Mouse (Mus musculus) kidney, postnatal 10 days (tissue): ENCODE results near the gene Slc5a5.

Experiments used
- DNase-seq: peaks from one replicate; pipeline ENCODE4 v3.0.0; 2021; ENCODE audit warnings: mixed read lengths

Gene Slc5a5

DNA sequence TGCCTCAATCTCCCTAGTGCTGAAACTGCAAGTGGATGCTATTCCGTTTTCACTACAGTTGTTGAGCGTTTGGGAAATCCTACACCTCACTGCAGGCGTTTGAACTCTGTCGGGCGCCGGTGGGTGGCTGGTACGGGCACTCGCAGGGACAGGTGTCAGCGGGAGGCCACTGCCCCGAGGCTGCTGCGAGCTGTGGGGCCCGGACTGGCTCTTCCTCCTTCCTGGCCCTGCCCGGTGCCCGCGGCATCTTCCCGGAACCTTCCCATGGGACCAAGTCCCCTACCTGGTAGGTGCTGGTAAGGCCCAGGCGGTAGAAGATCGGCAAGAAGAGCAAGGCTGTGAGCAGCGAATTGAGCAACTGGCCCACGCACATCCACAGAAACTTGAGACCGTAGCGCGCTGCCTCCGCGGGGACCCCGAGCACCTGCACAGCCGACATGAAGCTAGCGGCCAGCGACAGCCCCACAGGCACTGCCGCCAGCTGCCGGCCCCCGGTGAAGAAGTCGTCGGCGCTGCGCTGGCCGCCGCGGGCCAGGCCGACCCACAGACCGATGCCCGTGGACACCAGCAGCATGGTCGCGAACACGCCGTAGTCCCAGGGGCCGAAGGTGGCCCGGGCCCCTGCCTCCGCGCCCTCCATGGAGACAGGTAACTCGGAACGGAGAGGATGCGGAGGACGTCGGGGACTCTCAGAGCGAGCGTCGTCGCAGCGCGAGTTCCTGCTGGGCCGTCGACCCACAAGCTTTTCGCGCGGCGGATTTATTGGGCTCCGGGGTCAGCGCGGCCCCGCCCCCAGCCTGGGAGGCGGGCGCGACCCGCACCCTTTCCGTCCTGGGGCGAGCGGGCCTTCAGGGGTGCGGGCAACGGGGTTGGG is at the start of gene Slc5a5:
Slc5a5 (minus strand) TSS at position 736 of the 874 bp plus-strand sequence.
- no peak for DNase-seq

DNA sequence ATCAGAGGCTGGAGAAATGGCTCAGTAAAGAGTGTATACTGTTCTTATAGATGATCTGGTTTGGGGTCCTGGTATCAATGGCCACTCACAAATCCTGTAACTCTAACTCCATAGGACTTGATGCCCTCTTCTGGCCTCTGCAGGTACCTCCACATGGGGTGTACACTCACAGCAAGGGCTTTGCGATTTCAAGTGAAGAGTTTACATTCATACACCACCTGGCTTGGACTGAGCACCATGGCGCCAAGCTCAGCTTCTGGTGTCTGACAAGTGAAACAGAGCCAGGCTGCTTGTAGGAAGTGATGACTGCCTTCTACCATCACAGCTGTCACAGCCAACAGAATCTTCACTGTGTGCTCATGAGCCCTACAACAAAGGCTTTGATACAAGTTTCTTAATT is 48.9 kb upstream of the Slc5a5 start:
- no peak for DNase-seq

DNA sequence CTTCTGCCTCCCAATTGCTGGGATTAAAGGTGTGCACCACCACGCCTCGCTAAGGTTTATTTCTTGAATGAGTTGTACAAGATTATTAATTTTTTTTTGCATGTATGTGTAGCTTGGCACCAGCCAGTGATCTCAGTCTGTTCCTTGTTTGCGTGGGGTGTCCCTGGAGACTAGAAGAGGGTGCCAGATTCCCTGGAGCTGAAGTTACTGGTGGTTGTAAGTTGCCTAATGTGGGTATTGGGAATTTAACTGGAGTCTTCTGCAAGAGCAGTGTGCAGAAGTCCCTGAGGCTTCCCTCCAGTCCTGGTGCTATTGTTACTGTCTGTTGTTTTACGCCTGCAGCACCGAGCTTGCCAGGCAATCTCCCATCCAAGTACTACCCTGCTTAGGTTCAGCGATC is 44.6 kb upstream of the Slc5a5 start:
- DNase-seq = no peak

DNA sequence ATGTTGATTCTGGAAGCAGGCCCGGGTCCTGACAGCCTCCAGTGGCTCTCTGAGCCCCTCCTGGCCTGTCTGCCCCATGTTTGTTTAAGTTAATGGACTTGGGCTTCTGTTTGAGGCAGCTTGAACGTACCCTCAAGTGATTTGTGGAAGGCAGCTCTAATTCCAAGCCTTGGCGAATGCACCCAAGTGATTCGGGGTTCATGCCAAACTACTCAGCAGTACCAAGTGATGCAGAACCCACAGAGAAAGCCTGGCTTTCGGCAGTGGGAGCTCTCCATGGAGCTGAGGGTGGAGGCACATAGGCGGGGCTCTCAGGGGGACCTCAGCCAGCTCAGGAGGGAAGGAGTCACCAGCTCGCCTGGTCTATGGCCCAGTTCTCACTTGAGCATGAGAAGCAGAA is 42.2 kb upstream of the Slc5a5 start:
- DNase-seq = no peak

DNA sequence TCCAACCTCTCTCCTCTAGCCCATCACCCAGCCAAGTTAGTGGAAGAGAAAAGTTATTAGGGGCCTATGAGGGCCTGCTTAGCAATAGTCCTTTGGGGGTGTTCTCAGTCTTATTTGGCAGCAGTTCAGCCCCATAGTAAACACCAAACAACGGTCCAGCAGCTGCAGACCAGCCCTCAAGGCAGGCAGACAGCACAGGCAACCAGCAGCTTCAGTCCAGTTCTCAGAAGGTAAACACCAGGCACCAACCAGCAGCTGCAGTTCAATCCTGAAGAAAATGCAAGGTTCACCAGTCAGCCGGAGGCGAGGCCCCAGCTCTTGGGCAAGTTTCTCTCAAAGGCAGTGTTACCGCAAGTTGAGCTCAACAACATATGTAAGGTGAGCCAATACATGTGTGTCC is 40.5 kb upstream of the Slc5a5 start:
- no peak for DNase-seq

DNA sequence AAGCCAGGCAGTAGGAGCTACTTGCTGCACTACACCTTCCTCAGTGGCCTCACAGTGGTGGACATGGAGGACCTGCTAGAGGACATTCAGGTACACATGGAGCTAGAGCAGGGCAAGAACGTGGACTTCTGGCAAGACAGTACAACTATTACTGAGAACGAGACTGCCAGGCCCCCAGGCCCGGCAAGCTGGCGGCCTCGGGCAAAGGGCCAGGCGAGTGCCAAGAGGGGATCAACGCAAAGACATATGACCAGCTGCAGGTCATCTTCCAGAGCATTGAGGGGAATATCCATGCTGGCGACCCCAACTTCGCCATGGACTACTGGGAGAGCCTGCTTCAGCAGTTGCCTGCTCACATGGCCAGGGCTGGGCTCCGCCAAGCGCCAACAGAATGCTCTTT is 39.2 kb upstream of the Slc5a5 start:
- no peak for DNase-seq

DNA sequence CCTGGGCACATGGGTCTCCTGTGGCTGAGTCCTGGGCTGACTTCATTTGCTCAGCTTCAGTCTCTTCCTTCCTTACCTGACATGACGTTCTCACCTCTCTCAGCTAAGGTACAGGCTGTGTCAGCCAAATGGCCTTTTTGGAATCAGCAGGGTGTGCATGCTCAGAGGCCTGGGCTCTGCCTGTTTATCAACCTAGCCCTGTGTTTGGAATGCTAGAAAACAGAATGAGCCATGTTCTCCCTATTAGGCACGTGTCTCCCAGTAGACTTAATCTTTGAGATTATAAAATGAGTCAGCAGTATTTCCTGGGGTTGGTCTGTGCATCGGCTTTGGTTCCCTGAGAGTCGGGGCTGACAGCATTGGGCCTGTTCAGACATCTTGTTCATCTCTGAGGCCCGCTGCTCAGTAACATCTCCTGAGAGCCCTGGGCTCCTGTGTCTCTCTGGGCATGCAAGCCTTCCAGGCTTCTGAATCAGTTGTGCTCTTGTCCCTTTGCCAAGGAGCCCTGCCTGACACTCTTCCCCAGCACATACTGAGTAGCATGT is 36.3 kb upstream of the Slc5a5 start:
- no peak for DNase-seq

DNA sequence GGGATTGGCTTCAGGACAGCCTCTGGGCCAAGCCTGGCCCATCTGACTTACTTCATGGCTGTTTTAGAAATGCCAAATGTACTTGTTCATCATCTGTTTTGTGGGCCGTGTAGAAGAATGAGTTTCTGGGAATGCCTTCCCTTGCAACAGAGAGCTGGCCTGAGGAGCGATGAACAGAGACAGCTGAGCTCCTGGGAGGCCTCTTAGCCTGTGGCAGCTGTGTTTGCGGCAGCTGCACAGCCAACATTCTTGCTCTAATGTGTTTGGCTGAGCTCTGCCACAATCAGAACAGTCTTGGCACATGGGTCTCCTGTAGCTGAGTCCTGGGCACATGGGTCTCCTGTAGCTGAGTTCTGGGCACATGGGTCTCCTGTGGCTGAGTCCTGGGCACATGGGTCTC is 35.5 kb upstream of the Slc5a5 start:
- DNase-seq = no peak

DNA sequence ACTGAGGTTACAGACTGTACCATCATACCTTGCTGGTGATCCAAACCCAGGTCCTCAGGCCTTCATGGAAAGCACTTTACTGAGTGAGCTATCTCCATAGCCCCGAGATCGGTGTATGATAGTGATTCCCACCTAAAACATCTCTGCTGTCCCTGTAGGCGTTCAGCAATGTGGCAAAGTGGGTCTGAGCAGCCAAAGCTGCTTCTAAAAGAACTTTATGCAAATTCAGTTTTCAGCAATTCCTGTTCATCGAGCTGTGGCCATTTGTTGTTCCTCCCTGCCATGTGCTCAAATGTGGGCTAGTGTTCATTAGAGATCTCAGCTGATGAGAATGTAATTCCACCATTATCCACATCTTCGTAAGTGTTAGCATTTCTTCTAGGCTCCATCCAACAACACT is 33.8 kb upstream of the Slc5a5 start:
- DNase-seq = no peak

DNA sequence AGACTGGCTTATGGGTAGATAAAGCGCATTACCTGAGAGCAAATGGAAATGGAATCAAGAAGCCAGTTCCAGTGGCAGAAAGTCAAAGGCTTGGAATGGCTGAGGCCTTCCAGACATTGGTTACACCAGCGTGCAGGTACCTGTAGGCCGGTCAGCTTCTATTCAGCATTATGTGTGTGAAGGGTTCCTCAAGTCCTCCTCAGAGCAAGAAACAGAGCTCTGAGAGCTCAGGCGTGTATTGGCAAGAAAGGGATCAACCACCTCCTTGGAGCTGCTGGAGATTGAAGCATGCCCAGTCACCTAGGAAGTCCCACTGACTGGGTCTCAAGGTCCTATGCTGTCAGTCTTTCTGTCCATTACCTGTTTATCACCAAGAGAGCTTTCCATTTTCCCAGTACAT is 33.2 kb upstream of the Slc5a5 start:
- no peak for DNase-seq

DNA sequence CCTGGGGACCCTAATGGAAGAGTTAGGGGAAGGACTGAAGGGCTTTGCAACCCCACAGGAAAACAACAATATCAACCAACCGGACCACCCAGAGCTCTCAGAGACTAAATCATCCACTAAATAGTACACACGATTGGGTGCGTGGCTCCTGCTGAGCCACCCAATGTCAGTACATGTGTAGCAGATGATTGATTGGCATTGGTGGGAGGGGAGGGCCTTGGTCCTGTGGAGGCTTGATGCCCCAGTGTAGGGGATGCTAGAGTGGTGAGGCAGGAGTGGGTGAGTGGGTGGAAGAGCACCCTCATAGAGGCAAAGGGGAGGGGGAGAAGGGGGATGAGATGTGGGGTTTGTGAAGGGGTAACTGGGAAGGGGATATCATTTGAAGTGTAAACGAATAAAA is 31.6 kb upstream of the Slc5a5 start:
- DNase-seq = no peak

DNA sequence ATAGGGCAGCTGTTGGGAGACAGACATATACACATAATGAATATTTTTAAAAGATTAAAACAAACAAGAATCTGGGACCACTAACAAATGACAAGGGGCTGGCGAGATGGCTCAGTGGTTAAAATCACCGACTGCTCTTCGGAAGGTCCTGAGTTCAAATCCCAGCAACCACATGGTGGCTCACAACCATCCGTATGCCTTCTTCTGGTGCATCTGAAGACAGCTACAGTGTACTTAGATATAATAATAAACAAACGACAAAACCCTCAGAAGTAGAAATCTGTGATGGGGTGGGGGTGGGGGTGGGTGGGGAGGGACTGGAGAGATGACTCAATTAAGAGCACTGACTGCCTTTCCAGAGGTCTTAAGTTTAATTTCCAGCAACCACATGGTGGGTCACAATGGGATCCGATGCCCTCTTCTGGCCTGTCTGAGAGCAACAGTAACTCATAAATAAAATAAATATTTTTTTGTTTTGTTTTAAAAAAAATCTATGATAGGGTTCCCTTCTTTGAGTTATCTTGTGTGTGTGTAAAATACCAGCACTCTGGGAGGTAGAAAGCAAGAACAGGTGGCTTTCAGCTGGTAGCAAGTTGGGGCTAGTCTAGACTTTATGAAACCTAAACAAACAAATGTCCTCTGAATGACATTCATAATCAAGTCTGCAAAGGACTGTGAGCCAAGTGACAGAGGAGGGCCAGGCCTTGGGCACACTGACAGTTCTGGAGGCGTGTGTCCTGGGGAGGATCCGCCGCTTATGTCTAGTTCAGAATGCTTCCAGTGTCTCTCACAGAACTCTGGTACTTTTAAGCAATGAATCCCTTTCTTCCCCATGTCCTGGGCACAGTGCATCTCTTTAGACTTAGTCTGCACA is 27.7 kb upstream of the Slc5a5 start:
- no peak for DNase-seq

DNA sequence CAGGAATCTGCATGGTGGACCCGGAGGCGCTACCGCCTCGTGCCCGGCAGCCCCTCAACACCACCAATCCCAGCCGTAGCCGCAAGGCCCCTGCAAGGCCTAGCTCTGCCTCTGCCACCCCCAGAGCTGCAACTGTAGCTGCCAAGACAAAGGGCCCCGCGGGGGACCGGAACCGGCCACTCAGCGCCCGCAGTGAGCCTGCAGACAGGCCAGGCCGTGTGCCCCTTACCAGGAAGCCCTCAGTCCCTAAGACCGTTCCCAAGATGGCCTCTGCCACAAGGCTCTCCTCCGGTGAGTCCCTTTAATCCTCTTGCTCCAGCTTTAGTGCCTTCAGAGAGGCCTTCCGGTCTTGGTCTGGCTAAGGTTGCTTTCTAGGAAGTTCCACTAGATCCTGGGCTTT is 22.1 kb upstream of the Slc5a5 start:
- no peak for DNase-seq

DNA sequence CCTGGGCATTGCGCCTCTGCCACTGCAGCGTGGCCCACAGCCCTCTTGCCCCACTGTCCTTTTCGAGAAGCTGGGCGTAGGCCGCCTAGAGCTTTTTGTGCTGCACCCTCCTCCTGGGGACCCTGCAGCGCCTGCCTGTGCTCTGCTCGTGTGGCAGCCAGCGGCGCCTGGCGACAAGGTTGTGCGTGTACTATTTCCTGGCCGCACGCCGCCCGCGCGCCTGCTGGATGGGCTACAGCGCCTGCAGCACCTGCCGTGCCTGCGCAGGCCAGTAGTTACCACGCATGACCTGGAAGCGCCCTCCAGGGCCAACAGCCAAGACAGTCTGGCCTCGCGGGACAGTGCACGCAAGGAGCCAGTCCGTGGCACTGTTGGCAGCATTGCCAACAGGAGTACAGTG is 21.0 kb upstream of the Slc5a5 start:
- DNase-seq = no peak

DNA sequence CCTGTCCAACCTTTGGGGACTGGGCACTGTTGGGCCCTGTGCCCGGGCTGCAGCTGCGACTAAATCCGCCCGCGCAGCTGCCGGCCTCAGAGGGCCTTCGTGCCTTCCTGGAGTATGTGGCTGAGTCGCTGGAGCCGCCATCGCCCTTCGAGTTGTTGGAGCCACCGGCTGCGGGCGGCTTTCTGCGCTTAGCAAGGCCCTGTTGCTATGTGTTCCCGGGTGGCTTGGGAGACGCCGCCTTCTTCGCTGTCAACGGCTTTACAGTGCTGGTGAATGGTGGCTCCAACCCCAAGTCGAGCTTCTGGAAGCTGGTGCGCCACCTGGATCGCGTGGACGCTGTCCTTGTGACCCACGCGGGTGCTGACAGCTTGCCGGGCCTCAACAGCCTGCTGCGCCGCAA is 20.4 kb upstream of the Slc5a5 start:
- DNase-seq = no peak

DNA sequence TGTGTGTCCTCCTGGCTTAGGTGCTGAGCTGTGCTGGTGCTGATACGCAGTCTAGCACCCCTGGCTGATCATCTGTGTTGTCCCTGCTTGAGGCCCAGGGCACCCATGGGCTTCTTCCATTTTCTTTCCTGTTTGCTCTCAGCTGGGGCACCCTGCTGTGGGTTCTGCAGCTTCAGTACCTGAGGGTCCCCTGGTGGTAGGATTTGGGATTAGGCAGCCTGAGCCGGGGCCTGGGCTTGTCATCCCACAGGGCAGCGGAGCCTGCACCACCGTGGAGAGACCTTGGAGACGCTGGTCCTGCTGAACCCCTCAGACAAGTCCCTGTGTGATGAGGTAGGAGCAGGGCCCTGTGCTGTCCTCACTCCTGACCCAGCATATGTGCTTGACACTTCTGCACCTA is 19.0 kb upstream of the Slc5a5 start:
- no peak for DNase-seq

DNA sequence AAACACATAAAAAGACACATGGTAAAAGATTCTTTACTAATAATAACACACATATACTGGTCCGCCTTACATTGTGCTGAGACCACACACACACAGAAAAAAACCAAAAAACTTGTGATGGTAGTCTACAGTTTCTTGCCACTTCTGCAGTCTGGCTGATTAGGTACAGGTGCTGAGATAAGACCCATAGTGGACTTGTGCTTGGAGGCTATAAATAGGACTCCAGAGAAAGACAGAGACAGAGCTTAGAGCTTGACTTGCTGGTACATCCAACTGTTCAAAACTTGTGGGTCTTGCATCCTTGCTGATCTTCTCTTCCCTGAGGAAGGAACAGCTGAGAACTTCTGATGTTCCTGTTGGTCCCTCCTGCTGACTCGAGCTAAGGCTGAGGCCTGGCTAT is 15.0 kb upstream of the Slc5a5 start:
- no peak for DNase-seq

DNA sequence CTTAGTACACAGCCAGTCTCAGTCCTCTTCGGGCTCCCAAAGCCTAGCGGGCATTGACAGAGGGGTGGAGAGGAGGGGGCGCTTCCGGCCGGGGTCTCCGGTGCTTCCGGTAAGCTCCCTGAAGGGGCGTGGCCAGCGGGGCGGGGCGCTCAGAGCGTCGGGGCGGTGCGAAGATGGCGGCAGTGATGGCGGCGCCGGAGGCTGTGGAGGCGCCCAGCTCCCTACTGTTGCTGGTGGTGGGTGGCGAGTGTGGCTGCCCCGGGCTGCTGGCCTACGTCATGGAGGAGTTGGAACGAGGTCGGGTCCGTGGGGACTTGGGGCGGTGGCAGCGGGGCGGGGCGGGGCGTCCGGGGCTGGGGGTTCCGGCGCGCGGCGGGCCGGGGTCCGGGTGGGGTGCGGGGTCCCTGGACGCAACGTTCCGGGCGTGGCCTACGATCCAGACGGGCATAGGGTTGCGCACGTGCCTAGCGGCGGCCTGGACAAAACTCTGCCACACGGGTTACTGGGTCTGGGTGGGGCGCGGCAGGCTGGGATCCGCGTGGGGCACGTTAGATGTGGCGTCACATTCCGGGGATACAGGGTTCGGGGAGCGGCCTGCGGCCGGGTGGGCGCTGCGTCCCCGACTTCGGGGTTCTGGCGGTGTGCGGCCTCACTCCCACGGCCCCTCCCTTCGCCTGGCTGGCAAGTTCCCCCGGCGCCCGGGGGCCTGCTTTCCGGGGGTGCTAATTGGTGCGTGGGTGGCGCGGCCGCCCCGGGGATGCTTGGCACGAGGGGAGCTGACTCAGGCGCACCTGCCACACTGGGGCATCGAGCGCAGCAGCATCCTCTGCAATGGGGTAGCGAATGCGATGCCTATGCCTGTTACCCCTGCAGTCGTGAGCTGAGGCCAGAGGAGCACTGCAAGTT is 13.5 kb upstream of the Slc5a5 start, which contains the start of gene Map1s:
Map1s (plus strand) TSS at position 102 of the 906 bp plus-strand sequence.
- peak; percentile 92 for DNase-seq

DNA sequence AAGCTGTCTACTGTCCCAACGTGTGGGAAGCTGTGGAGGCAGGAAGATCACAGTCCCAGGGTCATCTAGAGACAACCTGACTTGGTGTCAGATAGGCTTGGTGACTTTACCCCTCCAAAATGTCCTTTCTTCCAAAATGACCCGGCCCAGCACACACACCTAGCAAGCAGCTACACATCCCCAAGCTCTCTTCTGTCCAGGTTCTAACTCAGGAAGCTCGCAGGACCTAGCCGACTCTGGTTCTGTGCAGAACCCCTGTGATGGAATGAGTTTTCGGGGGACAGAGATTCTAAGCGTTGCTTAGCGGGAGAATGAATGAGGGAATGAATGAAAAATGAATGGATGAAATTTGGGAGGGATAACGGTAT is 12.9 kb upstream of the Slc5a5 start:
- no peak for DNase-seq

DNA sequence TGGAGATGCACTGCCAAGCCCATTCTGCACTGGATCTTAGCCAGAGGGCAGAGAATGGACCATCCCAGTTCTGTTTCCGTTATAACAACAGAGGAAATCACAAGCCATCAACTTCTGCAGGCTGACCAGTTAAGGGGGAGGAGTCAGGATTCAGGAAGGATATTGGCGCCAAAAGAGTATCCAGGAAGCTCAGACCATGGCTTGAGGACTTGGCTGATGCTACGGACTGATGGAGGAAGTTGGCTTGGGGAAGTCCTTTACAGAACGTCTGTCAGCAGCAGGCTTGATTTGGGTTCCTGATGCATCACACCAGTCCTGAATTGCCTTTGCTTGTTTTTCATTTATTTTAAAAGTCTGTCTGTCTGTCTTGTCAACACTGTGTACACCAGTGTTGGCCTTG is 12.0 kb upstream of the Slc5a5 start:
- DNase-seq = no peak

DNA sequence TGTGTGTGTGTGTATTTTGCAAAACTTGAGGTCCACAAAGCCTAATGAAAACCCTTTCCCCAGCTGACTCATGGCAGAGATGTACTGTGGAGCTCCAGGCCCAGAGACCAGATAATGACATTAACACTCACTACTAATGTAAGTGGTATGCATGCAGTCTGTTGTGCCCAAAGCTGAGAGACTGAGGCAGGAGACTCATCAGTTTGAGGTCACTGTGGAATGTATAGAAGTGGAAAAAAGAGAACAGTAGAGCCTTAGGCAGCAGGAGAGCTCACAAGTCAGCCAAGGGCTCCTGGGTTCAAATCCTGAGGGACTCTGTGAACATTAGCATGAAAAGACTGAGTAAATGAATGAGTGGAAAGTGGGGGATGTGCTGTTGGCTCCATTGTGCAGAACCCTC is 11.0 kb upstream of the Slc5a5 start:
- no peak for DNase-seq

DNA sequence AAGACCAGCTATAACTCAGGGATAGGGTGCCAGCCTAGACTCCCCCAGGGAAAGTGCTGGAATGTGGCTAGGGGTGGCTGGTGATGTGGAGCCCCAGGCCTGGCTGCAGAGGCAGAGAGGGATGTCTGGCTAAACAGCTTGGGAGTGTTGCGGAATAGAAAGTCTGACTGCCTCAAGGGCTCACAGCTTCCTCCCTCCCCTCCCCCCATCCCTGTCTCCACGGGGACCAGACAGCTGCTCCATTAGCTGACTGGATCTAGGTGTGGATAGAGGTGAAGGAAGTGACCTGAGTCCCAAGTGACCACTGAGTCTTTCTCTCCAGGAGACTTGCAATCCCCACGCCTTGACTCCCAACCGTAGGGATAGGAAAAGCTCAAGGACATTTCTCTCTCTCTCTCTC is 10.6 kb upstream of the Slc5a5 start:
- DNase-seq = no peak

DNA sequence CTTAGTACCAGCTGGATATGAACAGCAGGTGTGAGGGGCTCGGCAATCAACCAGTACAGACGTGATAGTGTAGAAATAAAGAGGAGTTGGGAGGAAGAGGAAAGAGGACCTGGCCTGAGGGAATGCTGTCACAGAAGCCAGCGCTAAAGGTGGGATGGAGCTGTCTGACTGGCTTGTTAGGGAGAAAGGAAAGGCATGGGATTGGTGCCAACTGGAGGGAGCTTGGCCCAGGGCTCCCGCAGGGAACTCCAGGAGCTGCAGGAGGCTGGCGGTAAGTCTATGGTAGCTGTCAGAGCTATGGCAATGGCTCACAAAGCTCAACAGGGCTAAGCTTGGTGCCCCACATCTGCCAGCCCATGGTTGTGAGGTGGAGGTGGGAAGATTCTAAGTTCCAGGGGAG is 9.7 kb upstream of the Slc5a5 start:
- peak; percentile 58 for DNase-seq
